Mouse (Mus musculus) kidney, embryonic 15.5 days (tissue): Measurements from ENCODE around the gene Mbd6. TPM values are rescaled to one million over a fixed set of nuclear protein-coding genes. Genes with fewer than 3 reads are reported as not detected.

Experiments
- ATAC-seq: fragments of 200-750 bp; cut with Nextera tagmentation; replicated peaks from 2 replicates; pipeline ENCODE4 v1.8.0; 2017; ENCODE audit warnings: moderate TSS enrichment; ENCODE audit not compliant: low FRiP score
- H3K27ac ChIP-seq: fragments of 300-500 bp; sonication (generic); 2 replicates; pipeline ENCODE4 v1.5.1; 2015; ENCODE audit warnings: mild to moderate bottlenecking, inconsistent platforms
- H3K27me3 ChIP-seq: fragments of 300-500 bp; sonication (generic); 2 replicates; pipeline ENCODE4 v1.6.1; 2015; ENCODE audit warnings: inconsistent platforms
- H3K36me3 ChIP-seq: fragments of 300-500 bp; sonication (generic); 2 replicates; pipeline ENCODE4 v1.6.1; 2015; ENCODE audit warnings: inconsistent platforms
- H3K4me1 ChIP-seq: fragments of 300-500 bp; sonication (generic); 2 replicates; pipeline ENCODE4 v1.6.1; 2015; ENCODE audit warnings: inconsistent platforms
- H3K4me2 ChIP-seq: fragments of 300-500 bp; sonication (generic); 2 replicates; pipeline ENCODE4 v1.6.1; 2015; ENCODE audit warnings: moderate library complexity, mild to moderate bottlenecking, inconsistent platforms
- H3K4me3 ChIP-seq: fragments of 300-500 bp; sonication (generic); replicated peaks from 2 replicates; pipeline ENCODE4 v1.5.1; 2015; ENCODE audit warnings: mild to moderate bottlenecking, inconsistent platforms
- H3K9ac ChIP-seq: fragments of 300-500 bp; sonication (generic); 2 replicates; pipeline ENCODE4 v1.6.1; 2015; ENCODE audit warnings: mild to moderate bottlenecking, inconsistent platforms
- H3K9me3 ChIP-seq: fragments of 300-500 bp; sonication (generic); replicated peaks from 2 replicates; pipeline ENCODE4 v1.6.1; 2016; ENCODE audit warnings: inconsistent platforms
- WGBS: fragments of 180-500 bp; shearing (Covaris S2); methylation state at CpG from one replicate; pipeline ENCODE4 v1.1.7; 2015; ENCODE audit warnings: mixed read lengths; 5-methylcytosine and 5-hydroxymethylcytosine counted together
- polyA plus RNA-seq: library from polyadenylated mRNA; unstranded; fragments of >200 nt; fragmentation: Nextera tagmentation; extraction: Ambion mirVana; gene quantifications from 2 replicates; pipeline ENCODE4 v1.2.1, GENCODE M21; 2015

Gene Mbd6
- polyA plus RNA-seq, 1 experiment from 2014 or later: 16.1 TPM

DNA sequence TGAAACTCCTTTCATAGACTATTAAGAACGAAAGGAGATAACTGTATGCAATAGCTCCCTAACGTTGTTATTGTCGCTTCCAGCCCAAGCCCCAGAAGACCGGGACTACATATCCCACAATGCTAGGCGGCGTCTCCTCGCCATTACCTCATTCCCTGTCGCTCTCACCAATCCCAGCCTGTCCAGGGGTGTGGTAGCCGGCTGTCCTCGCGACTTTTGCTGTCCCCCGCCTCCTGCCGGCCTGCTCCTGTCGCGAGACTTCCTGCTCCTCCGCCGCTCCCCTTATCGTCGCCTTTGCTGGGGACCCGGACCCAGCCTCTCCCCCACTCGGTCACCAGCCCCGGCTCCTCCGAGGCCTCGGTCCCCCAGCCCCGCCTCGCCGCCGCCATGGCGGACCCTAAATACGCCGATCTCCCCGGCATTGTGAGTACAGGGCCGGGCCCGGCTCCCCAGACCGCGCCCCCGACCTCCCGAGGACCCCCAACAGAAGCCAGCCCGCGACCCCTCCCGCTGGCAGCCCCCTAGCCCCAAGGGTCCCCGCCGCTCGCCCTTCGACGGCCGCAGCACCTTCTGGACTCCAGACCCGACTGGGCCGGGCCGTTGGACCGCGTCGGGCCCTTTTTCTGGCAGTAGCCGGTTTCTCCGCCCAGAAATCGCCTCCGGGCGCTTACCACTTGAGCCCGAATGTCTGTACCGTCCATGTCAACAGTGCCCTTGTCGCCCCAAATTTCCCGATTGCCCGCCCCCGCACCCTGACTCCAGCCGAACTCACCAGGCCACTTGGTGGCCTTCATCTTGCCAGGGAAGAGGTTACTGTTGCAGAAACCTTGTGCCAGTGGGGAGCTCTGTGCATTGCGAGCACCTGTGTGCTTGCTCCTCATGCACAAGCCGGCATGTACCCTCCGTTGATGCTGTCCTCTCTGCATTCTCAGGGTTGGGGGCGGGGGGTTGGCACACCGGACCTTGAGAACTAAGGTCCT, 22.4 kb downstream of the Mbd6 start, which contains the start of gene Dctn2:
Dctn2 (plus strand) TSS at position 257 of the 980 bp plus-strand sequence.
- under 1% methylated on average over 70 of the region's 70 CpGs for WGBS
- peak; percentile 98 for ATAC-seq

DNA sequence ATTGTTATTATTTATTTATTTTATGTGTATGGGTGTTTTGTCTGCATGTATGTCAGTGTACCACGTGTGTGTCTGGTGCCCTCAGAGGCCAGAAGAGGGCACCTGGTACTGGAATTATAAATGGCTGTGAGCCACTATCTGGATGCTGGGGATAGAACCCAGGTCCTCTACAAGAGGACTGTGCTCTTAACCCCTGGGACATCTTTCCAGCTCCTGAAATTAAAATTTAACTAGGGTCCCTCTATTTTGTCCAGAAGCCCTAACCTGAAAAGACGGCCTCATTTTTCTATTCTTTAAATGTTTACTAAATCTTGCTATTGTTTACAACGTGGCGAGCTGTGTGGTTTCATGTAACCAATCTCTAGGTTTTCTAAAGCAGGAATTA, 23.1 kb downstream of the Mbd6 start:
- H3K4me1 ChIP-seq: peaks cover 29% of the 10 kb centered on the region
- H3K27ac ChIP-seq: no peak overlapping the region
- H3K9me3 ChIP-seq: no peaks in the 10 kb centered on the region
- no peak overlapping the region for H3K9ac ChIP-seq
- peaks cover 27% of the 10 kb centered on the region for H3K36me3 ChIP-seq
- H3K4me2 ChIP-seq: peak overlapping the region; percentile 61
- 0 out of 2 replicates have a peak, but pooled peaks have one; percentile 23 for ATAC-seq
- H3K27me3 ChIP-seq: peaks cover 45% of the 10 kb centered on the region
- whole genome bisulfite sequencing: 34% methylated on average over 4 of the region's 4 CpGs
- H3K4me3 ChIP-seq: peak overlapping the region; percentile 93

More for the DNA sequence above, 22.4 kb downstream of the Mbd6 start, which contains the start of gene Dctn2:
- Histone ChIP-seq H3K27me3 (peaks cover 38% of the 10 kb centered on the region), H3K4me2 (peak within 1 kb of the TSS; percentile 61), H3K9ac (peak within 1 kb of the TSS; percentile 100), H3K36me3 (peaks cover 34% of the 10 kb centered on the region), H3K9me3 (no peaks in the 10 kb centered on the region), H3K4me1 (peaks cover 29% of the 10 kb centered on the region), H3K4me3 (peak within 1 kb of the TSS; percentile 93), H3K27ac (peak within 1 kb of the TSS; percentile 89)

DNA sequence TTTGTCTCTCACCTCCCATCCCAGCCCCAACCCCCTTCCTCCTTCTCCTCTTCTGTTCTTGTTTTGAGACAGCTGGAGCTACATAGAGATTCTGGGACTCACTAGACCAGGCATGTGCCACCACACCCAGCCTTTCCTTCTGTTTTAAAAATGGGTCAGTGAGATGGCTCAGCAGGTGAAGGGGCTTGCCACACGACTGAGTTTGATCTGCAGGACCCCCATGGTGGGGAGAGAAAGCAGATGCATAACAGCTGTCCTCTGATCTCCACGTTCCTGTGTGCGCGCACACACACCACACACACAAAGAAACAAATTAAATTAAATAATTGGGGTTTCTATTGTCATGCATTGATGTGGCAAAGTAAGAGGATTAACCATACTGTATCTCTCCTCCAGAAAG, 23.8 kb downstream of the Mbd6 start:
- Histone ChIP-seq H3K9me3 (no peaks in the 10 kb centered on the region), H3K27me3 (peaks cover 46% of the 10 kb centered on the region), H3K36me3 (peaks cover 20% of the 10 kb centered on the region), H3K4me3 (no peak overlapping the region), H3K27ac (no peak overlapping the region), H3K4me1 (peaks cover 29% of the 10 kb centered on the region), H3K9ac (no peak overlapping the region), H3K4me2 (no peak overlapping the region)
- WGBS: 80% methylated on average over 4 of the region's 4 CpGs
- no peak for ATAC-seq

DNA sequence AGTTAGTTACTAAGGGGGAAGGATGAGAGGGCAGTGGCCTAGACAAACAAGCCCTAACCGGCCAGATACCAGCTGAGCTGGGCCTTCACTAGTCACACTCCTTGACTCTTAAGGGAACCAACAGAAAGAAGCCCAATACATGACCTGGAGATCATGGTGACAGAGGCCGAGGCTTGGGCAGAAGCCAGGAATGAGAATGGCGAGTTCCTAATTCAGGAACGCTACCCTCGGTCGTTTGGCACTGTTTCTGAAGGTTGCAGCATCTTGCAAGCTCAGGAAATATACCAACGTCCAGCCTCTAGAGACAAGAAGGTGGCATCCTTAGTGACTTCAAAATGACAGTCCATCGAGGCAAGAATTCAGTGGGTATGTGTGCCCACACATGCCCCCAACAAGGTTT, 24.5 kb downstream of the Mbd6 start:
- Histone ChIP-seq H3K9me3 (no peaks in the 10 kb centered on the region), H3K27me3 (peaks cover 46% of the 10 kb centered on the region), H3K4me1 (peaks cover 29% of the 10 kb centered on the region), H3K4me3 (no peak overlapping the region), H3K9ac (no peak overlapping the region), H3K27ac (no peak overlapping the region), H3K36me3 (peaks cover 13% of the 10 kb centered on the region), H3K4me2 (no peak overlapping the region)
- ATAC-seq: no peak
- 82% methylated on average over 8 of the region's 8 CpGs for WGBS

DNA sequence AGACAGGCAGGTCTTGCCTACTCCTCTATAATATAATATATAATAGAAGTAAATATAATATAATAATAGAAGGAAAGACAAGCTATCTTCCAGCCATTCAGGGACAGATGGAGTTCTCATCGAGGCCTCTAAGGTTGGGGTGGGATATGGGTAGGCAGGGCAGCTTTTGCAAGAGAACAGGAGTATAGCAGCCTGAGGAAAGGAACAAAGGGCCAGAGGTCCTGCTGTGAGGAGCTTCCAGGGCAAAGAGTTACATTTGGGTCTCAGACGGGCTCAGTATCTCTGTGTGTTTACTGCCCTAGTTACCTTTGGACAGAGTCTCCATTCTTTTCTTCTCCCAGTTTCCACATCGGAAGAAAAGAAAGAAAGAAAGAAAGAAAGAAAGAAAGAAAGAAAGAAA, 25.2 kb downstream of the Mbd6 start:
- Histone ChIP-seq H3K27ac (no peak overlapping the region), H3K4me1 (peaks cover 27% of the 10 kb centered on the region), H3K9ac (no peak overlapping the region), H3K27me3 (peaks cover 46% of the 10 kb centered on the region), H3K4me2 (no peak overlapping the region), H3K36me3 (peaks cover 6% of the 10 kb centered on the region), H3K9me3 (no peaks in the 10 kb centered on the region), H3K4me3 (no peak overlapping the region)
- no peak for ATAC-seq
- WGBS: 52% methylated on average over 3 of the region's 3 CpGs

DNA sequence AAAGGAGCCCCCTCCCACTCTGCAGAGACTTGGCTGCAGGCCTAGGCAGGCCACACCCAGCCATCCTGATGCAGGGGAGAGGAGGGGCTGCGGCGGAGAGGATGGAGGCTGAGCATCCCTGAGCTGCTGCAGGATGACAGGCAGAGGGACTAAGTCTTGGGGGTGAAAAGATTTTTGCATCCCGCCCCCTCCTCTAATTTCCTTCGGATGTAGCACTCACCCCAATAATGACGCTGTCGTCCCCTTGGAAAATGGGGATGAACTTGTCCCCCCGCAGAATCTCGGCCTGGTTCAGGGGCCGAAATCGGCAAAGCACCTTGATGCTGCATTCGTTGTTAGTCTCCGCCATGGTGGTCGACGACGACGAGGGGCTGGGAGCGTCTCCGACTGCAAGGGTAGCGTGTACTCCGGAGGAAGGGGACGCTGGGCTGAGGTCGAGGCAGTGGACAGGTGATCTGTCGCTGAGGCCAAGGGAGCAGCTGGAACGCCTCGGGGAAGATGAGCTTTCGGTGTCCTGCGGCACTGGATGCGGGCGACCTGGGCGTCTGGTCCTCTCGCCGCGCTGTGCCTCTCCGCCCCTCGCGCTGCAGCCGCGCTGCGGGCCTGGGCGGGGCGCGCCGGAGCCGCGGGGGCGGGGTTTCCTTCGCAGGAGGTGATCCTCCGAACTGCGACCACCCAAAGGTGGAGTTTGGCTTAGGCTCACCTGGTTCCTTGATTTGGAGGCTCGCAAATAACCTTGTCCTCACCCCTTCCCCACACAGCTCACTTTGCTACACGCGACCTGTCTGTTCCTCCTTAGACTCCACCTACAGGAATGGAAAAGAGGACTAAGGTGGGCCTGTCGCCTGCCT, 26.0 kb downstream of the Mbd6 start, which contains the start of gene Kif5a:
Kif5a (minus strand) TSS at position 801 of the 851 bp plus-strand sequence.
- Histone ChIP-seq H3K4me1 (peaks cover 21% of the 10 kb centered on the region), H3K9me3 (no peaks in the 10 kb centered on the region), H3K9ac (peak within 1 kb of the TSS; percentile 43; the same call in 1 of the 2 replicates), H3K4me3 (peak within 1 kb of the TSS; percentile 48), H3K27me3 (peaks cover 46% of the 10 kb centered on the region), H3K27ac (no peak within 1 kb of the TSS), H3K4me2 (peak within 1 kb of the TSS; percentile 89), H3K36me3 (no peaks in the 10 kb centered on the region)
- no peak for ATAC-seq
- under 1% methylated on average over 53 of the region's 53 CpGs for WGBS

DNA sequence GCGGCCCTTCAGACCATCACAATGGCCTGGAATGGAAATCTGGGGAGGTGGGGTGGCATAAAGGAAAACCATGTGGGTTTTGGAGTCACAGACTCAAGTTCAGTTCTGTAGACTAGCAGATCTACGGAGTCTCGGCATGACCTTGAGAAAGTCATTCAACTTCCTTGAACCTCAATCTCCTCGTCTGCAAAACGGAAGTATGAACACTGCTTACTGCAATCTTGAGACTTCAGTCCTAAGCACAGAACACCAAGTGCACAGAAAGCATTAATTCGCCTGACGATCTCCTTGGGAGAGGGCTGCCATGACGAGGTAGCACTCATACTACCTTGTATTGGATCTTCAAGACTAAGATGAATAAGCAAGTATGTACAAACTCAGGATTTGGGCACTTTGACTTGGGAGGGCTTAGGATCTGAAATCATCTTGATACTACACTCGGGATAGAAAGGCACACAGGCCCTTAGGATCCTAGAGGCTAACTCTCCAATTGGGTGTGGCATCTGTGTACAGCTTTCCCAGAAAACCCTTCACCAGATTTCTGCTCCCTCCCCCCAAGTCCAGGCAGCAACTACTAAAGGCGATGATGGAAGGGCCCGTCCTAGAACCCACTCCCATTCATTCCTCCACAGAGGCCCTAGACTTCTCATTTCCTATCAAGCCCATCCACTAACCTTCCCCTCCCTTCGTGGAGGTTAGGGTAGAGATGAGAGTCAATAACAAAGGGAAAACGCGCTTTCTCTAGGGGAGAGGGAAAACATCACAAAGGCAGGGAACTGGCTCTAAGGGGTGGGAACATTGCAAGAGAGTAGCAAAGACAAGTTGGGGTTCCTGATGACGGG, 26.9 kb downstream of the Mbd6 start:
- Histone ChIP-seq H3K9ac (no peak overlapping the region), H3K36me3 (no peaks in the 10 kb centered on the region), H3K27ac (no peak overlapping the region), H3K4me1 (peaks cover 14% of the 10 kb centered on the region), H3K4me2 (peak overlapping the region; percentile 89), H3K4me3 (peak overlapping the region; percentile 48), H3K27me3 (peaks cover 46% of the 10 kb centered on the region), H3K9me3 (no peaks in the 10 kb centered on the region)
- 64% methylated on average over 15 of the region's 15 CpGs for WGBS
- ATAC-seq: no peak

DNA sequence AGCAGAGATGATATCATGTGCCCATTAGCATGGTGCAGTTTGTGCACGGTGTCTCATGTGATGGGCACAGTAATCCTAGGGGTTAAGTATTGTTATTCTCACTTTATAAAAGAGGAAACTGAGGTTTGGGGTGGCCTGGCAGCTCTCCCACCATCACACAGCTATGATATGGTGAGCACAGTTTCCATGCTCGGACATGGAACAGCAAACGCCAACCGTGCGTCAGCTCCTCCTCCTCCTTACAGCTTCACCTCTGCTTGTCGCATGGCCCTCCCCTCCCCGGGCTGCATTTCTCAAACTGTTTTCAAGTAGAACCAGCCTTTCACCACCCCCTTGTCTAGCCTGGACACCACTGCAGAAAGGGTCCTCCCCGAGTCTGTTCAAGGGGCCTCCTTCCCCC, 30.3 kb downstream of the Mbd6 start:
- peaks cover 29% of the 10 kb centered on the region for H3K27me3 ChIP-seq
- 77% methylated on average over 8 of the region's 8 CpGs for WGBS
- H3K9me3 ChIP-seq: no peaks in the 10 kb centered on the region
- no peak overlapping the region for H3K4me3 ChIP-seq
- no peak for ATAC-seq
- H3K9ac ChIP-seq: no peak overlapping the region
- peaks cover 11% of the 10 kb centered on the region for H3K4me1 ChIP-seq
- no peak overlapping the region for H3K27ac ChIP-seq
- no peak overlapping the region for H3K4me2 ChIP-seq
- no peaks in the 10 kb centered on the region for H3K36me3 ChIP-seq

DNA sequence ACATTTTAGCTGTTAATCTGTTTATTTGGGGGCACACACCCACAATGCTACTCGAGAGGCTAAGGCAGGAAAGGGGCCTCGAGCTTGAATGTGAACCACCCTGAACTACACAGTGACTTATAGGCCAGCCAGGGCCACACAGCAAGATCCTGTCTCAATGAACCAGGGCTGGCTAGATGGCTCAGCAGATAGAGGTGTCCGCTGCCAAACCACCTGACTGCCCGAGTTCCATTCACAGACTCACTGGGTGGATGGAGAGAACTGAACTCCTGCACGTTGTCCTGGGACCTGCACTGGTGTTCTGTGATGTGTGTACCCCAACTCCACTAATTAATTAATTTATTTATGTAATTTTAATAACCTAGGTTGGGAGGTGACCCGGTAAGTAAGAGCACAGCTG, 31.0 kb downstream of the Mbd6 start:
- Histone ChIP-seq H3K4me2 (no peak overlapping the region), H3K4me3 (no peak overlapping the region), H3K9me3 (no peaks in the 10 kb centered on the region), H3K36me3 (no peaks in the 10 kb centered on the region), H3K27ac (no peak overlapping the region), H3K9ac (no peak overlapping the region), H3K4me1 (peaks cover 6% of the 10 kb centered on the region), H3K27me3 (peaks cover 22% of the 10 kb centered on the region)
- no peak for ATAC-seq
- 76% methylated on average over 6 of the region's 6 CpGs for WGBS

DNA sequence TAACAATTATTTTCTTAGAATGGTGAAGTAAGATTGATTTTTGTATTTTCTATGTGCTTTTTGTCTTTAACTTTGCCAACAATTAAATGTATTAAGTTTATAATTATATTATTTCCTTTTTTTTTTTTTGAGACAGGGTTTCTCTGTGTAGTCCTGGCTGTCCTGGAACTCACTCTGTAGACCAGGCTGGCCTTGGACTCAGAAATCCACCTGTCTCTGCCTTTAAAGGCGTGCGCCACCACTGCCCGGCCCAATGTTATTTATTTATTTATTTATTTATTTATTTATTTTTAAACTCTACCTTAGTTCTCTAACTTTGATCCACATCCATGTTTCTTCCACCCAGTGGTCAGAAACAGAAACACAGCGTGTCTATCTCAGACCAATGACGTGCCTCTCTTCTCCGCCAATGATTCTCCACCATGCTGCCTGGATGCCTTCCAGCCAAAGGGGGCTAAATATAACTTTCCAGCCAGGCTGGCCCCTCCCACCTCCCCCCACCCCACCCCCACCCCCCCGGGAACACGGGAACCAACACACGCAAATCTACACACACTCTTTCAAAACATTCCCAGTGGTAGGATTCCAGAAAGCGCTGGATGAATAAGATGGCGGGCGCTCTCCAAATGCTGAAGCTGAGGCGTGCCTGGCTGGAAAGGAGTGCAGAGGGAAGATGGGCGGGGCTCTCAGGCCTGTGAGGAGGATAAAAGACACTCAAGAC, 33.0 kb downstream of the Mbd6 start:
- Histone ChIP-seq H3K36me3 (no peaks in the 10 kb centered on the region), H3K27ac (no peak overlapping the region), H3K27me3 (peaks cover 3% of the 10 kb centered on the region), H3K9me3 (no peaks in the 10 kb centered on the region), H3K9ac (no peak overlapping the region), H3K4me2 (peak overlapping the region; percentile 34; the same call in 1 of the 2 replicates), H3K4me3 (no peak overlapping the region), H3K4me1 (no peaks in the 10 kb centered on the region)
- peak; percentile 78 for ATAC-seq
- WGBS: 25% methylated on average over 14 of the region's 14 CpGs

DNA sequence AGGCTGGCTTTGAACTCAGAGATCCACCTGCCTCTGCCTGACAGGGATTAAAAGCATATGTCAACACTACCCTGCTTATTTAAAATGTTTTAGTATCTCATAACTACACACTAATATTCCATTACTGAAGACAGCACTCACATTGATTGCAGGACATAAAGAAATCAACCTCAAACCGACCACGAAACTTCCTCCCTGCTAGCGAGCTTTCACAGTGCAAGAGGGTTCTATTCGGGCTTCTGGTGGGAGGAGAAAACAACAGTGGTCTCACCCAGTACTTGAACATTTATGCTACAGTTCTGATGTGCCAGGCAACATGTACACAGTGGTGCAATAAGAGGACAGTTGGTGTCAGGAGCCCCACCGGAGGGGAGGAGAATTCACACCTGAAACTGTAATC, 38.0 kb downstream of the Mbd6 start:
- Histone ChIP-seq H3K9ac (no peak overlapping the region), H3K27me3 (0 out of 2 replicates have a peak, but pooled peaks cover 3% of the 10 kb centered on the region), H3K4me2 (no peak overlapping the region), H3K4me1 (no peaks in the 10 kb centered on the region), H3K36me3 (no peaks in the 10 kb centered on the region), H3K4me3 (no peak overlapping the region), H3K27ac (no peak overlapping the region), H3K9me3 (no peaks in the 10 kb centered on the region)
- WGBS: 71% methylated on average over 5 of the region's 5 CpGs
- no peak for ATAC-seq
